Mouse (Mus musculus) kidney, adult 8-10 months (tissue): Measurements from ENCODE around the gene Csrp1.

ENCODE experiments used
- DNase-seq, 2 experiments: peaks; one replicate each; pipeline ENCODE4 v3.0.0; 2022

Csrp1 gene

GRCm38 (mm10) chr1:135734225-135734937 is 14.5 kb downstream of the Csrp1 start:
- DNase-seq: no peak

- DNase-seq: no peak
Observed at GRCm38 (mm10) chr1:135735460-135735859, 15.6 kb downstream of the Csrp1 start.

DNA sequence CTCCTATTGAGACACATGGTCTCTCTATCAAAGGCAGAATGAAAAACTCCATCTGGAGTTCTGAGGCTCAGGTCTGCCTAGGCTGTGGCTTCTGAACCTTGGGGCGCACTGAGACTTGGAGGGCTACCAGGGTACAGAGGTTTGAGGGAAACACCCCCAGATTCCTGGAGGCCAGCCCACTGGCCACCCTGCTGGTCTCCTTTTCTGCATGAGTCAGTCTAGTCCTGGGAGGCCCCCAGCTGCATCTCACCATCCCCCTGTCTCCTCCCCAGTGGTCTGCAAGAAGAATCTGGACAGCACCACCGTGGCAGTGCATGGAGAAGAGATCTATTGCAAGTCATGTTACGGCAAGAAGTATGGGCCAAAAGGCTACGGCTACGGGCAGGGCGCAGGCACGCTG is 25.1 kb downstream of the Csrp1 start:
- no peak for DNase-seq

GRCm38 (mm10) chr1:135746248-135746647 is 26.4 kb downstream of the Csrp1 start:
- DNase-seq: no peak

DNA sequence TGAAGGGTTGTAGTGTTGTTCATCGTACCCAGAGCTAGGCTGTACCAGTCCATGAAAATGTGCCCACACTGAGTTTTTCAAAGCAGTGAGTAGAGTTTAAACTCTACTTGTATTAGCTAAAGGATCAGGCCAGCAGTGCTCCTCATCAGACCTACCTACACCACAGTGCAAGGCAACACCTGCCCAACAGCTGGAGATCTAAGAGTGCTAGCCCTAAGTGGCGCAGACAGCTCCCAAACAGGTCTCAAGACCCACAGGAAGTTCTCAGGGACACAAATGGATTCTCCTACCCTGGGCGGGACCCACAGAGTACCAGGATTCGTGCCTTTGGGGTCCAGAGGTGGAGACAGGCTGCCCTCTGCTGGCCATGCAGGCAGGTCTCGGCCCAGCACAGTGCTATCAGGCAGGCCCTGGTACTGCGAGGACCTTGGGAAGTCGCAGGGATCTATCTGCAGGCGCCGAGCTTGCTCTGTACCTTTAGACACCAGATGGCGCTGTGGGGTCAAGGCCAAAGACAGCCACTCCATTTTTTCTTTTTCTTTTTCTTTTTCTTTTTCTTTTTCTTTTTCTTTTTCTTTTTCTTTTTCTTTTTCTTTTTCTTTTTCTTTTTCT is 33.0 kb downstream of the Csrp1 start:
- peak; percentile 91 to 94 for DNase-seq

DNA sequence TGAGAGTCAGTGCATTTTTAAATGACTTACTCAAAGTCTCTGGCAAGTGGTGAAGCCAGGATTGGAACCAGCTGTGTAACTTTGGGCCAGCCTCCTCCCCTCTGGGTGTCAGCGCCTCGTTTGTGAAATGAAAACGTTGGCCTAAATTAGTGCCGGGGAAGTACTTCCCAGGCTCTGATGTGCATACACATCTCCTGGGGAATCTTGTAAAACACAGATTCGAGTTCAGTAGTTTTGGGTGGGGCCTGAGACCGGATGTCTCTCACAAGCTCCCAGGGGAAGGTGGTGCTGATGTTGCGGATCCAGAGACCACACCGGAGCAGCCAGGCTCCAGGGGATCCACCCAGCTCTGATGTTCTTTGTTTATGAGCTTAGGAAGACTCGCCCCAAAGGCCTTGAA is 35.4 kb downstream of the Csrp1 start:
- DNase-seq: no peak

DNA sequence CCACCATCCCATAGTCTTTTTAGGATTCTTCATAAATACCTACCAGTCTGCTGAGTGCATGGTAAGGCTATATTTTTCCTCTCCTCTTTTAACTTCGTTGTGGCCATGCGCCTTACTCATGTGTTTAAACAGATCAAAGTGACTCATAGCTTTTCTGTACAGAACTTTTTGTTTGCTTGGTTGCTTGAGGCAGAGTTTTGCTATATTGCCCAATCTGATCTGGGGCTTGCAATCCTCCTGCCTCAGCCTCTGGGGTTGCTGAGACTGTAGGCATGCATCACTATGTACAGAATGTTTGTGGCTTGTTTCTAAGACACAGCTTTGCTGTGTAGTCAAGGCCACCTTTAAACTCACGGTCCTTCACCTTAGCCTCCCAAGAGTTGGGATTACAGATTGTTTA is 36.1 kb downstream of the Csrp1 start:
- no peak for DNase-seq

DNA sequence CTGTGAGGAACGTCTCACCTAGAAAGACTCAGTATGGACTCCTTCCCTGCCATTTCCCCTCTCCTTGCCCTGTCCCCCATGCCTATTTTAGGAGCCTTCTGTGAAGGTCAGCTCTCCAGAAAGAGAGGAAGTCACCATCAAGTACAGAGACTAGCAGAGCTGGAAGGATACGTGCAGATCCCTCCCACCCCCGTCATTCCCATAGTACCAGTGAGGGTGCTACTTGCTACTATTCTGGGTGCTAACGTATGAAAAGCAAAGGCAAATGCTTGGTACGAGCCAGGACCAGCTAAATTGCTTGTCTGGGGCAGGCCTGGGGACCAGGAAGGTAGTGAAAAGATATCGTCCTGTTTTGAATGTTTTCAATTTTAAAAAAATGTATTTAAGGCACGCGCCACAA is 37.4 kb downstream of the Csrp1 start:
- DNase-seq: no peak

DNA sequence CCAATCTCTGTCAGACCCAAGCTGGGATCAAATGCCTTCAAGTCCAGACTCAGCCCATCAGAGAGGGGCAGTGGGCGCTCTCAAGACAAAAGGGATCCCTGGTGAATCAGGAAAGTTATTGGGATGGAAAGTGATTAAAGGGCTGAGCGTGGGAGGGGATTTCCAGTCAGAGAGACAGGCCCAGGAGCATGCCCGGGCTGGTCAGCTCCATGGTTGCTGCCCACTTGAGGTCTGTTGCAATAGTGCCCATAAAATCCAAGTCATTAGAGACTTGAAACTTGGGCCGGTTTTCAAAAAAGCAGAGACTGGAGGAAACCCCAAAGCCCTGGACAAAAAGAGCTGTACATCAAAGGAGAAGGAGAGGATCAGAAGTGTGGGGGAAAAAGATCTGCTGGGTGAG is 39.8 kb downstream of the Csrp1 start:
- no peak for DNase-seq

DNA sequence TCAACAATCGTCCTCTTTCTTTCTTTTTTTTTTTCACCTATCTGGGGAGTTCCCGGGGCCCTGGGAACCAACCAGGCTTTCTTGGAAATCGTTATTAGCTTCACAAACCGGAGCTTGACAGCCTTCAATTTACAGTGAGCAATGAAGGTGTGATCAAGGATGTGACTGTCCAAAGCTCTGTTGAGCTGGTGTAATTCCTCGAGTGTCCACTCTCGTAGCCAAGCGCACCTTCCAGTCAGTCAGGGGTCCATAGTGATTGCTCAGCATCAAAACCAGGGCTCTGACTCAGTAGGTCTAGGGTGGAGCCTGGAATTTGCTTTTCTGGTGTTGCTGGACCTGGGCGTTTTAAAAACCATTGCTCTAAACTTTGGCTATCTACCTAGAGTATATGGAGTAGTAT is 40.4 kb downstream of the Csrp1 start:
- DNase-seq: no peak

DNA sequence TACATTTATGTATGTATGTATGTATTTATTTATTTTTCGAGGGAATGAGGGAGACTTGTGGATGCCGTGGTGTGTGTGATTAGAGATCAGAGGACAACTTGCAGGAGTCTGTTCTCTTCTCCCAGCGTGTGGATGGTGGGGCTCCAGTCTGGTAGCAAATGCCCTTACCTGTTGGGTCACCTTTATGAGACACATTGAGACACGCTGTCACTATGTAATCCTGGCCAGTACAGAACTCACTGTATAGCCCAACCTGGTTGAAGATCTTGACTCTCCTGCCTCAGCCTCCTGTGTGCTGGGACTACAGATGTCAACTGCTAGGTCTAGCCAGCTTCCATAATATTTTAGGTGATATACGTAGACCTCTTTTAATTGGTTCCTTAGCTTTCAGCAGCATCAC is 41.9 kb downstream of the Csrp1 start:
- DNase-seq: no peak

DNA sequence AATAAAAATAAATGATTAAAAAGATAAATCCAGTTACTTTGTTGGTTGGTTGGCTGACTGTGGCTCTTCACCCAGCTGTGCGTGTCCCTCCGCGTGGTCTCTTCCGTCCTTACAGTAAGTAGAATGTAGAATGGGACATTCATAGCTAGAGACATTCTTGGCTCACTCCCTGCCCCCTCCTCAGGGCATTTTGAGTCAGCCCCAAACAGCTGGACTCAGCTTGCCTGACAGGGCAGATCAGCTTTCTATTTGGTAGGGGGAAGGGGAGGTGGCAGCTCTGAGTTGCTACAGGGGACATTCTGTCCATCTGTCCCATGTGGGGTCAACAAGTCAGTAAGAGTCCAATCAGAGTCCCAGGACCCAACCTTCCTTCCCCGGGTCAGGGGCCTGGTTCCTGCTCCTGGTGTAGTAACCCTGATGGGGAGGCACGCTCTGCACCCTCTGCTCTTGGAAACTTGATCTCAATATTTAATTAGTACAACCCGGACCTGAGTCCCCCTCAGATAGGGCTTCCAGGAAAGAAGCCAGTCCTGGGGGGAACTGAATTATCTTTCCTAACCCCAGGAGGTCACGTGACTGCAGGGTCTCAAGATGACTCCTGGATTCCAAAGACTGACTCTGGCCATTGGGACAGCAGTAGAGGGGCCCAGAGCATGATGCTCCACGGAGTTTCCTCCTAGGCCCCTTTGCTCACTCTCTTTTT is 43.8 kb downstream of the Csrp1 start:
- DNase-seq: no peak

GRCm38 (mm10) chr1:135764206-135764528 is 44.3 kb downstream of the Csrp1 start:
- no peak for DNase-seq

DNA sequence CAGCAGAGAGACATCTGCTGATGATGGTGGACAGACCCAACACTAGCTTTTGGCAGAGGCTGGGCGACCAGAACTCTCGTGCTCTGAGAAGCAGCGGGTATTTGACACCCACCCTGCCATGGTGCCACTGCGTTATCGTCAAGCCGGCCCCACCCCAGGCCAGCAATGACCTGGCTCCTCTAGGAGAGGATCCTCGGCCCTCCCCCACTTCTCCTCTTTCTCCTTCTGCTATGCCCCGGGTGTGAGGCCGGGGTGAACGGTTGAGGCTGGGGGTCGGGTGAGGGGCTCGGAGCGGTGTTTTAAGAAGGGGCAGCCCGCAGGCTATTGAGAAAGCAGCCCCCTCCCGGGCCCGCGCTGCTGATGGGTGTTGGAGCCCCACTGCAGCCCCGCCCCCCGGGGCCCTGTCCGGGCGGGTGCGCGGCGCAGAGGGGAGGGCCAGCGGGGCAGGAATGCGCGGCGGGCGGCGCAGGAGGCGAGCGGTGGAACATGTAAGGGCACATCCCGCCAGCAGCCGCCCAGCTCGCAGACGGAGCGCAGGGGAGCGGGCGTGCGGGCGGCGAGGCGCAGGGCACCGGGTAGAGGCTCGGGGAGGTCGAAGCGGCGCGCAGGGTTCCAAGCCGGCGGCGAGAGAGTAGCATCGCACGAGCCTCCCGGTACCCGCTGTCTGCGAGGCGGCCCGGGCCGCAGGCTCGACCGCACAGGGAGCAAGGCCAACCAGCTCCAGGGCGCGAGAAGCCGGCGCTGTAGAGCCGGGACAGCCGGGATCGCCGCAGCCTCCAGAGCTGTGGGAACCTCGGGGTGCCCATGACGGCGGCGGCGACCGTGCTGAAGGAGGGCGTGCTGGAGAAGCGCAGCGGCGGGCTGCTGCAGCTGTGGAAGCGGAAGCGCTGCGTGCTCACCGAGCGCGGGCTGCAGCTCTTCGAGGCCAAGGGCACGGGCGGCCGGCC is 46.1 kb downstream of the Csrp1 start, which contains the start of gene Phlda3:
Gene Phlda3 (plus strand): TSS at position 475 of the 947 bp plus-strand sequence.
- peak; percentile 49 to 64 for DNase-seq

DNA sequence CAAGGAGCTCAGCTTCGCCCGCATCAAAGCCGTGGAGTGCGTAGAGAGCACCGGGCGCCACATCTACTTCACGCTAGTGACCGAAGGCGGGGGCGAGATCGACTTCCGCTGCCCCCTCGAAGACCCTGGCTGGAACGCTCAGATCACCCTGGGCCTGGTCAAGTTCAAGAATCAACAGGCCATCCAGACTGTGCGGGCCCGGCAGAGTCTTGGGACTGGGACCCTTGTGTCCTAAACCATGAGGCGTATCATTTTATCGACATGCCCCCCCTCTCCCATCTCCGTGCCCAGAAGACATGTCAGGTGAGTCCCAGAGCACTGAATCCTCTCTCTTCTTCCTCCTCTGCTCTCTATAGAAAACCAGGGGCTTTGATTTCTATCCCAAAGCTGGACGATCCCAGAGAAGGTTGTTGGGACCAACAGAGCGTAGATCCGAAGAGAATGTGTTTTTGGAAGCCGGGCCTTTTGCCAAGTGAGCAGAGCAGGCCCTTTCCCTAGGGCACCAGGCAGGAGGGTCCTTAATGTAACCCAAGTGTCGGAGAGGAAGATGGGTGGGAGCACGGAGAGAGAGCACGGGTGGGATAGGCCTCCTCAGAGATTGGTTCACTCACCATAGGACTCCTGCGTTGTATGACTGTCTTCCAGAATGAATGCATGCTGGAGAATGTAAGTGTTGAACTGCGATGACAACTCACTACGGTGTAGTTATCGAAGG is 46.9 kb downstream of the Csrp1 start:
- DNase-seq: no peak

GRCm38 (mm10) chr1:135767324-135767890 is 47.5 kb downstream of the Csrp1 start:
- no peak for DNase-seq

DNA sequence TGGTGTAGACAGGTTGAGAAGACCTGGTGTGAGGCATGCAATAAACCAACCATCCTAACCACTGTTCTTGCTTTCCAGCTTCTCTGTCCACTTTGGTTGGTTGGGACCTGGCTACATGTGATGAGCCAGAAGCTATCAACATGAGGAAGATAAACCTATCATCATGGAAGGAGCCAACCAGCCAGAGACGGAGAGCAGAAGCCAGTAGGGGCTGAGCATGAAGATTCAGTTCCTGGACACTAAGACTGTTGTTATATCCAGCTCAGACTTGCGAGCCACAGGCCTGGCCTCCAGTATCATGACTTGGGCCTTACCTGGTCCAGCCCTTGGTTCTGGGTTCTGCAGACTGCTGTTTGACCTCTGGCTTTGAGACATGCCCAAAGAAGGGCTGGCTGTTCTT is 48.5 kb downstream of the Csrp1 start:
- DNase-seq: no peak

DNA sequence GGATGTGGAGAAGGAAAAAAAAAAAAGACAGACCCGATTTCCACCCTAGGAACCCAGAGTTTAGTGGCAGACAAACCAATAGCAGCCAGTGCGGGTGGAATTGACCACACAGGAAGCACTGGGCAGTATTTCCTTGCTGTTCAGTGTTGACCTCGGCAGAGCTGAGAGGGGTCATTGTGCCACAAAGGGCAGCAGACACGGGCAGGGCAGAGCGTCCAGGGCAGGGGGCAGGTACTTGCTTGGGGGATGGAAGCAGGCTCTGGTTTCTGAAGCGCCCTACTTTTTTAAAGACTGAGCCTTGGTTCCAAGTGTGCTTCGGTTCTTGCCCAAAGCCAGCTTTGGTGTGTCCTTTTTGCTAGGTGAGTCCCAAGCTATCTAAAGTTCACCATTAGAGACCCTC is 50.4 kb downstream of the Csrp1 start:
- DNase-seq: no peak

DNA sequence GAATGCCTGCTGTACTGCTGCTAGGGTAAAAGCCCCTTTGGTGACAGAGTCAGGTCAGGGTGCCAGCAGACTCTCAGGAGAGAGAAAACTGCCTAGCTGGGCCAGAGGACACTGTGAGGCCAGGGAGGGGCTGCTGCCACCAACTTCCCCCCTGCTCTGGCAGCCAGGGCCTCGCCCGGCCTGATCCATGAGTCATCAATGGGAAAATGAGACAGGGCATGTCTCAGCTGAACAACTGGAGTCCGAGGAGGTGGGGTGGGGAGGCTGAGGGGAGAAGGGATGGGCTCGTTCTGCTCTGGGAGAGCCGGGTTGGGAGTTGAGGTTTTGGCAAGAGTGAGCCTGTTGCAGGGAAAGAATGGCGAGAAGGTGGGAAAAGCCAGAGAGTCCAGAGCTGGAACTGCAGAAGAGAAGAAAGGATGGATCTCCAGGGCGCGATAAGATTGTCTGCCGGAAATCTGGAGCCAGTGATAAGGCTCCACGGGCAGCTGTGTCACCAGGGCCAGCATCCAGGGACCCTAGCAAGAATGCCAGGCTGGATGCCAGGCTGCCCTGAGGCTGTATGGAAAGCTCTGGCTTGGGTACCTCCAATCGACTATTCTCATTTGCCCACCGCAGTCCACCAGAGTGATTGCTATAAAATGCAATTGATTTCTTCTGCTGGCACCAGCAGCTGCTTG is 51.2 kb downstream of the Csrp1 start:
- no peak for DNase-seq

GRCm38 (mm10) chr1:135771573-135771970 is 51.7 kb downstream of the Csrp1 start:
- no peak for DNase-seq

GRCm38 (mm10) chr1:135776596-135776995 is 56.7 kb downstream of the Csrp1 start:
- no peak for DNase-seq

- DNase-seq: no peak
Observed at GRCm38 (mm10) chr1:135777046-135777445, 57.2 kb downstream of the Csrp1 start.
